Mouse (Mus musculus) heart, embryonic 10.5 days (tissue): ENCODE measurements around the gene Bpi. TPM values are rescaled to one million over a fixed set of nuclear protein-coding genes. Genes with fewer than 3 reads are reported as not detected.
A peak's percentile ranks its signal among the peaks of the same experiment; 100 is the strongest.

ENCODE experiments used
- DNase-seq: peaks from one replicate; pipeline ENCODE4 v3.0.0-alpha.2; 2017; ENCODE audit warnings: low spot score
- H3K27ac ChIP-seq: fragments of 300-500 bp; sonication (generic); 2 replicates; pipeline ENCODE4 v1.5.1; 2016; ENCODE audit warnings: mild to moderate bottlenecking
- H3K27me3 ChIP-seq: fragments of 300-500 bp; sonication (generic); 2 replicates; pipeline ENCODE4 v1.6.1; 2016; ENCODE audit warnings: mild to moderate bottlenecking; ENCODE audit not compliant: poor library complexity, insufficient read depth, severe bottlenecking
- H3K36me3 ChIP-seq: fragments of 300-500 bp; sonication (generic); 2 replicates; pipeline ENCODE4 v1.6.1; 2016; ENCODE audit warnings: mild to moderate bottlenecking, moderate library complexity
- H3K4me1 ChIP-seq: fragments of 300-500 bp; sonication (generic); 2 replicates; pipeline ENCODE4 v1.6.1; 2016; ENCODE audit warnings: mild to moderate bottlenecking
- H3K4me3 ChIP-seq: fragments of 300-500 bp; sonication (generic); 2 replicates; pipeline ENCODE4 v1.5.1; 2016; ENCODE audit warnings: mild to moderate bottlenecking, moderate library complexity
- H3K9me3 ChIP-seq: fragments of 300-500 bp; sonication (generic); 2 replicates; pipeline ENCODE4 v1.6.1; 2016; ENCODE audit warnings: mild to moderate bottlenecking, moderate library complexity
- WGBS: fragments of 180-500 bp; shearing (Covaris S2); methylation state at CpG from one replicate; pipeline ENCODE4 v1.1.7; 2016; 5-methylcytosine and 5-hydroxymethylcytosine counted together
- polyA plus RNA-seq: library from polyadenylated mRNA; unstranded; fragments of >200 nt; fragmentation: Nextera tagmentation; extraction: Ambion mirVana; gene quantifications from 2 replicates; pipeline ENCODE4 v1.2.1, GENCODE M21; 2016

Gene Bpi
- polyA plus RNA-seq, 1 experiment from 2014 or later: not detected

GRCm38 (mm10) chr2:158279656-158280055 lies 21.8 kb downstream of the Bpi start:
- Histone ChIP-seq H3K9me3 (no peaks in the 10 kb centered on the region), H3K4me1 (peaks cover 45% of the 10 kb centered on the region), H3K4me3 (no peak overlapping the region), H3K27me3 (peaks cover 20% of the 10 kb centered on the region; the same call in 1 of the 2 replicates), H3K36me3 (no peaks in the 10 kb centered on the region), H3K27ac (no peak overlapping the region)
- WGBS: 76% methylated on average over 4 of the region's 4 CpGs
- no peak for DNase-seq

- no peak for DNase-seq
- Histone ChIP-seq H3K36me3 (no peaks in the 10 kb centered on the region), H3K9me3 (no peaks in the 10 kb centered on the region), H3K27me3 (peaks cover 20% of the 10 kb centered on the region; the same call in 1 of the 2 replicates), H3K4me3 (no peak overlapping the region), H3K27ac (no peak overlapping the region), H3K4me1 (peaks cover 40% of the 10 kb centered on the region)
- WGBS: 68% methylated on average over 16 of the region's 16 CpGs
These were observed 23.8 kb downstream of the Bpi start for GRCm38 (mm10) chr2:158281497-158282205.

- Histone ChIP-seq H3K4me1 (peaks cover 27% of the 10 kb centered on the region), H3K4me3 (no peak overlapping the region), H3K27ac (no peak overlapping the region), H3K36me3 (no peaks in the 10 kb centered on the region), H3K9me3 (no peaks in the 10 kb centered on the region), H3K27me3 (peaks cover 20% of the 10 kb centered on the region; the same call in 1 of the 2 replicates)
- no peak for DNase-seq
- 75% methylated on average over 7 of the region's 7 CpGs for WGBS
These were observed 25.2 kb downstream of the Bpi start for GRCm38 (mm10) chr2:158283136-158283535.

GRCm38 (mm10) chr2:158283771-158284170 lies 25.9 kb downstream of the Bpi start:
- DNase-seq: no peak
- peak overlapping the region; percentile 59; the same call in 1 of the 2 replicates for H3K27ac ChIP-seq
- H3K27me3 ChIP-seq: peaks cover 20% of the 10 kb centered on the region; the same call in 1 of the 2 replicates
- H3K36me3 ChIP-seq: no peaks in the 10 kb centered on the region
- no peak overlapping the region for H3K4me3 ChIP-seq
- H3K9me3 ChIP-seq: no peaks in the 10 kb centered on the region
- H3K4me1 ChIP-seq: peaks cover 27% of the 10 kb centered on the region
- WGBS: 39% methylated on average over 6 of the region's 6 CpGs

- Histone ChIP-seq H3K36me3 (no peaks in the 10 kb centered on the region), H3K4me3 (no peak overlapping the region), H3K27me3 (peaks cover 20% of the 10 kb centered on the region; the same call in 1 of the 2 replicates), H3K4me1 (peaks cover 27% of the 10 kb centered on the region), H3K27ac (peak overlapping the region; percentile 59; the same call in 1 of the 2 replicates), H3K9me3 (no peaks in the 10 kb centered on the region)
- DNase-seq: peak; percentile 81
- WGBS: 14% methylated on average over 11 of the region's 11 CpGs
These were observed 26.7 kb downstream of the Bpi start for GRCm38 (mm10) chr2:158284571-158284970.

- WGBS: 74% methylated on average over 6 of the region's 6 CpGs
These were observed 27.8 kb downstream of the Bpi start for GRCm38 (mm10) chr2:158285655-158286054.

GRCm38 (mm10) chr2:158295700-158296099 lies 37.8 kb downstream of the Bpi start:
- Histone ChIP-seq H3K36me3 (no peaks in the 10 kb centered on the region), H3K27me3 (no peaks in the 10 kb centered on the region), H3K9me3 (no peaks in the 10 kb centered on the region), H3K4me3 (no peak overlapping the region), H3K27ac (no peak overlapping the region), H3K4me1 (peaks cover 6% of the 10 kb centered on the region; the same call in 1 of the 2 replicates)
- WGBS: 54% methylated on average over 9 of the region's 9 CpGs
- no peak for DNase-seq

More at GRCm38 (mm10) chr2:158285655-158286054, 27.8 kb downstream of the Bpi start:
- Histone ChIP-seq H3K36me3 (no peaks in the 10 kb centered on the region), H3K9me3 (no peaks in the 10 kb centered on the region), H3K4me3 (no peak overlapping the region), H3K27ac (no peak overlapping the region), H3K27me3 (peaks cover 14% of the 10 kb centered on the region; the same call in 1 of the 2 replicates), H3K4me1 (peaks cover 27% of the 10 kb centered on the region)
- no peak for DNase-seq

- DNase-seq: no peak
- H3K9me3 ChIP-seq: no peaks in the 10 kb centered on the region
- no peak overlapping the region for H3K4me3 ChIP-seq
- WGBS: 76% methylated on average over 3 of the region's 3 CpGs
- peaks cover 6% of the 10 kb centered on the region; the same call in 1 of the 2 replicates for H3K4me1 ChIP-seq
- no peak overlapping the region for H3K27ac ChIP-seq
- no peaks in the 10 kb centered on the region for H3K27me3 ChIP-seq
- no peaks in the 10 kb centered on the region for H3K36me3 ChIP-seq
These were observed 41.3 kb downstream of the Bpi start for GRCm38 (mm10) chr2:158299203-158299602.

- peaks cover 6% of the 10 kb centered on the region; the same call in 1 of the 2 replicates for H3K4me1 ChIP-seq
- no peaks in the 10 kb centered on the region for H3K36me3 ChIP-seq
- H3K27me3 ChIP-seq: no peaks in the 10 kb centered on the region
- no peak overlapping the region for H3K4me3 ChIP-seq
- H3K9me3 ChIP-seq: no peaks in the 10 kb centered on the region
- 70% methylated on average over 4 of the region's 4 CpGs for WGBS
- no peak overlapping the region for H3K27ac ChIP-seq
- DNase-seq: no peak
These were observed 41.8 kb downstream of the Bpi start for GRCm38 (mm10) chr2:158299731-158300130.

- 73% methylated on average over 3 of the region's 3 CpGs for WGBS
- Histone ChIP-seq H3K27ac (no peak overlapping the region), H3K9me3 (no peaks in the 10 kb centered on the region), H3K4me1 (peaks cover 11% of the 10 kb centered on the region), H3K4me3 (no peak overlapping the region), H3K27me3 (no peaks in the 10 kb centered on the region), H3K36me3 (no peaks in the 10 kb centered on the region)
- DNase-seq: no peak
These were observed 44.9 kb downstream of the Bpi start for GRCm38 (mm10) chr2:158302807-158303206.

- Histone ChIP-seq H3K27me3 (no peaks in the 10 kb centered on the region), H3K36me3 (no peaks in the 10 kb centered on the region), H3K9me3 (no peaks in the 10 kb centered on the region), H3K4me3 (peak within 1 kb of the TSS; percentile 23), H3K4me1 (peaks cover 23% of the 10 kb centered on the region), H3K27ac (peak within 1 kb of the TSS; percentile 57)
- WGBS: 40% methylated on average over 13 of the region's 13 CpGs
- no peak for DNase-seq
These were observed 48.2 kb downstream of the Bpi start, which contains the start of gene Lbp for GRCm38 (mm10) chr2:158305948-158306695. Gene Lbp (plus strand): TSS chr2:158306493.

GRCm38 (mm10) chr2:158306696-158307049 lies 48.8 kb downstream of the Bpi start:
- no peaks in the 10 kb centered on the region for H3K27me3 ChIP-seq
- H3K36me3 ChIP-seq: no peaks in the 10 kb centered on the region
- WGBS: 34% methylated on average over 6 of the region's 6 CpGs
- peak overlapping the region; percentile 23 for H3K4me3 ChIP-seq
- no peak for DNase-seq
- peak overlapping the region; percentile 57 for H3K27ac ChIP-seq
- no peaks in the 10 kb centered on the region for H3K9me3 ChIP-seq
- H3K4me1 ChIP-seq: peaks cover 23% of the 10 kb centered on the region

GRCm38 (mm10) chr2:158308276-158308675 lies 50.4 kb downstream of the Bpi start:
- Histone ChIP-seq H3K4me1 (peaks cover 23% of the 10 kb centered on the region), H3K4me3 (no peak overlapping the region), H3K27me3 (no peaks in the 10 kb centered on the region; the same call in 1 of the 2 replicates), H3K36me3 (no peaks in the 10 kb centered on the region), H3K27ac (no peak overlapping the region), H3K9me3 (no peaks in the 10 kb centered on the region)
- no peak for DNase-seq
- 53% methylated on average over 5 of the region's 5 CpGs for whole genome bisulfite sequencing
